Mouse (Mus musculus) bone marrow, adult 2 months (tissue): ENCODE results near the gene Amer2. TPM values are rescaled to one million over a fixed set of nuclear protein-coding genes. Genes with fewer than 3 reads are reported as not detected.
"Not testable (repeated sequence)": the region's sequence is repeated elsewhere in the genome, so short reads cannot be mapped to it uniquely, and the experiment has no call there.

Source experiments
- H3K27ac ChIP-seq: fragments of 200-500 bp; 2 replicates; pipeline ENCODE4 v1.5.1; 2012; ENCODE audit warnings: low read depth, mild to moderate bottlenecking, control low read depth, inconsistent platforms, low read length; ENCODE audit not compliant: control insufficient read depth, poor library complexity, insufficient read depth
- H3K4me1 ChIP-seq: fragments of 200-500 bp; 2 replicates; pipeline ENCODE4 v1.6.1; 2011; ENCODE audit warnings: low read length; ENCODE audit not compliant: control insufficient read depth, insufficient read depth
- H3K4me3 ChIP-seq: fragments of 200-500 bp; replicated peaks from 2 replicates; pipeline ENCODE3; 2011; ENCODE audit warnings: mild to moderate bottlenecking, low read depth, low read length, control low read depth; ENCODE audit not compliant: control insufficient read depth
- CTCF ChIP-seq: fragments of 200-500 bp; IDR thresholded peaks from 2 replicates; pipeline ENCODE4 v1.5.1; 2011; ENCODE audit warnings: low read length, control low read depth; ENCODE audit not compliant: control insufficient read depth, insufficient read depth
- POLR2A ChIP-seq: fragments of 200-500 bp; IDR thresholded peaks from 2 replicates; pipeline ENCODE4 v1.6.1; 2011; ENCODE audit warnings: low read depth, mild to moderate bottlenecking, control low read depth, low read length, borderline replicate concordance; ENCODE audit not compliant: control insufficient read depth
- WGBS: fragments of 180-500 bp; shearing (Covaris S2); methylation state at CpG from one replicate; pipeline ENCODE4 v1.1.7; 2018; 5-methylcytosine and 5-hydroxymethylcytosine counted together
- polyA plus RNA-seq: library from polyadenylated mRNA; stranded (reverse); fragments of >200 nt; gene quantifications from 2 replicates; pipeline ENCODE4 v1.2.4, GENCODE M21; 2011; ENCODE audit warnings: low replicate concordance; ENCODE audit not compliant: missing spikeins, insufficient read depth, insufficient read length

Gene Amer2
- 0.70 and 2.5 TPM in 2 replicates for polyA plus RNA-seq

DNA sequence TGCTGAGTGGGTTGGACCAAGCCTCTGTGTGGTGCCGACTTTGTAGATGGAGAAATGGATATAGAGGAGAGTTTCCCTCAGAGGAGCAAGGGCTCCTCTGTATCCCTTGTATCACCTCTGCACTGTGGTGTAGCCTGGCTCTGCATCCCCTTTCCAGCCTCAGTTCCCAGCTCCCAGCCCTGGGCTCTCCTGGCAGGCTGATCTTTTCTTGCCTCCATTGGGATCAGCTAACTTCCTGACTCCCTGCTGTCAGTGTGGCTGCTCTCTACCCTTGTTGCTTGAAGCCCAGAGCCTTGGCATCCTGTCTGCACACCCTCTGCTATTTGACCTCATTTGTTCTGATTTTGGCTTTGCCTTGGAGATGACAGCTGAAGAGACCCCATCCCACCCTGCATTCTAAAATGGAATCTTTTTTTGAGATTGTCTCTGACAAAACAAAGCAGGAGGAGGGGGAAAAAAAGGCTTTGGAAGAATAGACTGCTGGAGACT lies at the start of gene Amer2:
TSS of gene Amer2 (plus strand) at position 439 of the 489 bp plus-strand sequence.
- Histone ChIP-seq H3K4me1 (no peaks in the 10 kb centered on the region; the same call in 1 of the 2 replicates), H3K4me3 (no peak within 1 kb of the TSS), H3K27ac (no peak within 1 kb of the TSS)
- TF ChIP-seq POLR2A, result no peak
- TF ChIP-seq CTCF, result no peak
- 39% methylated on average over 1 of the region's 1 CpGs for WGBS

- H3K4me1 ChIP-seq, H3K4me3 ChIP-seq, H3K27ac ChIP-seq: not testable (repeated sequence)
- WGBS, result 70% methylated on average over 5 of the region's 5 CpGs
These were observed 33.1 kb upstream of the Amer2 start for GRCm38 (mm10) chr14:60340001-60340400.

DNA sequence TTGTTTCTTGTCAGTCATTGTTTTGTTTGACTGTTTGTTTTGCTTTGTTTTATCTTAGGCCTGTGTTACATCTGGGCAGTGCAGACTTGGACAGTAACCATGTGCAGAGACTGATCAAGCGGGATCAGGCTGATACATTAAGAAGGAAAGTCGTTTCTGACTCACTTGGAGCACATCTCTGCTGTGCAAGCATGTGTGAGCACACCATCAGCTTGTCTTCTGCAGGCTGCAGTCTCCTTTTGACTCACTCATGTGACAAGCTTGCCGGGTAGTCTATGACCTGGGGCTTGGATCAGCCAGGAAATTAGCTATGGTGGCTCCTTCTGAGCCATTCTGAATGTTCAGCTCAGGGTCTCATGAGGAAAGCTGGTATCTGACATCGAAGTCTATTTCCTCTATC lies 32.5 kb upstream of the Amer2 start:
- TF ChIP-seq CTCF (no peak), POLR2A (no peak)
- H3K4me1 ChIP-seq, result no peaks in the 10 kb centered on the region
- no peak overlapping the region for H3K27ac ChIP-seq
- no peak overlapping the region for H3K4me3 ChIP-seq
- WGBS, result 77% methylated on average over 4 of the region's 4 CpGs

DNA sequence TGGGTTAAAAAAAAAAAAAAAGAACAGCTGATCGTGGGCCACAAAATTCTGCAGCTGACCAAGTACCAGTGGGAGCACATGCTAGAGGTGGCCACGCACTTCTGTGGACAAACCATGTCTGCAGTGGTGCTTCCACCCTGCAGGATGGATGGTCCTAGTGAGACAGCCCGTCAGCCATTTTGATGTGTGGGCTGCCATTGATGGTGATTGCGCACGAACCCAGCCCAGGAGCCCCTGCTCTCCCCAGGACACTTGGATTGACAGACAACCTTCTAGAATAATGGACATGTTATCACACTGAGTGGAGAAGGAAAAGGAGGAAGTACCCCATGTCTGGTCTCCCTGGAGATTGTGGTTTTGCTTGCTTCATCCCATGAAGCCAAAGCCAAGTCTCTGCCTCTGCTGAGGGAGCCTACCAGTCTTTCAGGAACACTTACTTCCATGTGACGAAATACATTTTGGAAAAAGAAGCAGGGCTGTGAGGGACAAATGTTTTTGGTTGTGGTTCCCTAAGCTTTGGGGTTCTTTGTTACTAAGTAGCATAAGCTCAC lies 27.7 kb upstream of the Amer2 start:
- 73% methylated on average over 6 of the region's 6 CpGs for WGBS
- no peak overlapping the region for H3K27ac ChIP-seq
- H3K4me1 ChIP-seq, result no peaks in the 10 kb centered on the region
- no peak for TF ChIP-seq POLR2A
- TF ChIP-seq CTCF, result no peak
- H3K4me3 ChIP-seq, result no peak overlapping the region

DNA sequence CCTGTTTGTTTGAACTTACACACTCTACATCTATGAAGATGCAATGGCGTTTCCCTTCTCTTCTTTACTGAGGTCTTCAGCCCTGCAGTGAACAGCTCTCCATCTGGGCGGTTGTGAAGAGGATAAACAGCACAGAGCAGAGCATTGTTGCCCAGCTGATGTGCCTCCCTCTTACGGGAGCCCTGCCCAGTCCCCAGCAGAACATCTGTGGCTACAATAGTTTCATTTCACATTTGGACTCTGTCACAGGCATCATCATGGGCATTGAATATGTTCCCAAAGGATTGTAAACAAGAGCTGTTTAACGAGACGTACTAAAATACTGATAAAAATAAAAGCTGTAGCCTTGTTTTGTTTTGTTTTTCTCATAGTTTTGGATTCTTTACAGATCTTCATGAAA lies 14.7 kb upstream of the Amer2 start:
- 86% methylated on average over 5 of the region's 5 CpGs for WGBS
- Histone ChIP-seq H3K4me1 (no peaks in the 10 kb centered on the region), H3K27ac (no peak overlapping the region), H3K4me3 (no peak overlapping the region)
- TF ChIP-seq CTCF (no peak), POLR2A (no peak)

DNA sequence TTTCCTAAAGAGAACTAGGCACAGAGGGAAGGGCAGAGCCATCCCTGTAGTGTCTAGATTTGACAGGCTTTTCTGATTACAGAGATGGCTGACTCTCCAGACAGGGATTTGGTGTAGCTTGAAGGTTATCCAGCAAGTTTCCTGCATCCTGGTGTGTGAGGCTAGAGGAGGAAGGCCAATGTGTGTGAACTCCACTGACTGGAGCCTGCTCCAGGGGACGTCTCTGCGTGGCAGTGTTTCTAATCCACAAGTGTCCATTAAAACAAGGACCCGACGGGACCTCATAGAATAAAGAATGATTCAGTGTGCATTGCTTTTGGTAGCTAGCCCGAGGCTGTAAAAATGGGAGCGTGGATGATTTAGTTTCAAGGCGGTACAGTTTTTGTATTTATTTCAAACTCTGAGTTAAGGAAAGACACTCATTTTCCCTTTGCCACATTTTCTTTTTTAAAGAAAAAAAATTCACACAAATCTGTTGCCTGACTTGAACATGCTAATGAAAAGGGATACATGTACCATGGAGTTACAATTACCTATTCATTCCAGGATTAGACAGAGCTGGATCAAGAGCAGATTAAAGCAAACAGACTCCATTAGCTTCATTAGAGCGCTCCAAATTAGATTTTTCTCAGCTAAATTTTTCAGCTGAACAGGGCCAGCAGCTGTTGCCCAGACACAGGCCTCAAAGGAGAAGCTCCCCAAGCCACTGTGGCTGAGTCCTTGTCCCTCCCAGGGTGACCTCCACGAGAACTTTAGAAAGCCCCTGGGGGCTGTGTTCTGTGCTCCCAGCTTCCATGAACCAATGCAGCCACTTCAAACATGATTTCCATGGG lies 11.5 kb upstream of the Amer2 start:
- TF ChIP-seq POLR2A (no peak), CTCF (no peak)
- Histone ChIP-seq H3K4me3 (no peak overlapping the region), H3K27ac (no peak overlapping the region), H3K4me1 (no peaks in the 10 kb centered on the region)
- WGBS, result 75% methylated on average over 9 of the region's 9 CpGs

DNA sequence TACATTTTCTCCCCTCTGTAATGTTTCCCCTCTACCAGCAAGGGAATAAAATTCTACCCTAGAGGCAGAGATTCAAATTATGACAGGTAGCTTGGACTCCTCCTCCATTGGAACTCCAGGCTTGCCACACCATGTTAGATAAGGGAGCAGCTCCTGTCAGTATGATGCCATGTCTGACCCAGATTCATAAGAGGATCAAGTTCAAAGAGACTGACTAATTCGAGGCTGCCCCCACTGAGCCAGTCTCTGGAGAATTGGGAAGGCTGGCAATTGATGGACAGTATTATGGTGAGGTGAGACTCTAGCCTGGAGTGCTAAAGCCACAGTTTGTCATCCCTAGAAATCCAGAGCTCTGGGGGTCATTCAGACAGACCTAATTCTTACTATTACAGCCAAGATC lies 6.3 kb upstream of the Amer2 start:
- H3K4me3 ChIP-seq, result no peak overlapping the region
- no peaks in the 10 kb centered on the region; the same call in none of the 2 replicates for H3K4me1 ChIP-seq
- WGBS, result 53% methylated on average over 1 of the region's 1 CpGs
- no peak overlapping the region for H3K27ac ChIP-seq
- TF ChIP-seq POLR2A, result no peak
- no peak for TF ChIP-seq CTCF

DNA sequence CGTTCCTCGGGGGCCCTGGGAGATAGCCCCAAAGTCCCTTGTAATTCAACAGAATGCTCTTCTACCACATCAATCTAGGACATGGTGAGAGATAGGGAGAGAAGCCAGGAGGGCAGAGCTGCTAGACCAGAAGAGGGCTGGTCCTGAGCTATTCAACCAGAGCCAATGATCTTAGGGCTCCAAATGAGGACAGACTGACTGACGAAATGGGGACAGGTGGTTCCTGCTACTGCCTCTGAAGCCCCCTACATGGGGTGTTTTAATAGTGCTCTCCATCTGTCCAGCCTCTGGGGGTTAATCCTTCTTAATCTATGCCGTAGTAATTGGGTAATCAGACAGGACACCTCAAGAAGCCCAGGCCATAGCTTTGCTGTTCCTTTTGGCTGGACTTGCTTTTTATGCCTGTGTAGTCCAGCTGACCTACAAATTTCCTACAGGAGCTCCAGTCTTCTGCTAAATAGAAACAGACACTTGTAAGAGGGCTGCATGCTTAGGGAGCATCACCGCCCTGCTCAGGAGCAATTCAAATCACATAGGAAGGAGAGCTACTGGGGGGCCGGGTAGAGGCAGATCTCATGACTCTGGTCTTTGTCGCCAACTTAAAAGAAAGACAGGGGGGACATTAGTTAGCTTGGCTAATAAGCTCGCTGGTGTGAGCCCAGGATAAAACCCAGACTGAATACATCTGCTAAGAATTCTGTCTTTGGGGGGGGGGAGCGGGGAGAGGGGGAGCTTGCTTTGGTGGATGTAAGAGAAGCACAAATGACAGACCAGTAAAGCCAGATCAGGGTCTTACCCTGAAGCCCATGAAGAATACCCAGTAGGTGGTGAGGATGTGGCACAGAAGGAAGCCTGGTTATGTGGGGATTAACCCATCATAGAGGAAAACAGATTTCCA lies 4.0 kb upstream of the Amer2 start:
- no peak overlapping the region for H3K27ac ChIP-seq
- TF ChIP-seq CTCF (no peak), POLR2A (no peak)
- no peaks in the 10 kb centered on the region; the same call in none of the 2 replicates for H3K4me1 ChIP-seq
- WGBS, result 73% methylated on average over 9 of the region's 9 CpGs
- H3K4me3 ChIP-seq, result no peak overlapping the region
